Mouse (Mus musculus) embryonic facial prominence, embryonic 11.5 days (tissue): ENCODE measurements around the gene Nrn1. TPM values are rescaled to one million over a fixed set of nuclear protein-coding genes. Genes with fewer than 3 reads are reported as not detected.

Experiments used
- ATAC-seq: fragments of 200-750 bp; cut with Nextera tagmentation; replicated peaks from 2 replicates; pipeline ENCODE4 v1.8.0; 2017; ENCODE audit warnings: low read depth; ENCODE audit not compliant: insufficient number of reproducible peaks, low FRiP score, low TSS enrichment
- DNase-seq: peaks from one replicate; pipeline ENCODE4 v3.0.0-alpha.2; 2015; ENCODE audit warnings: low spot score
- H3K27ac ChIP-seq: fragments of 300-500 bp; sonication (generic); replicated peaks from 2 replicates; pipeline ENCODE4 v1.5.1; 2014; ENCODE audit warnings: mild to moderate bottlenecking, low read depth, low read length, control low read depth
- H3K27me3 ChIP-seq: fragments of 300-500 bp; sonication (generic); 2 replicates; pipeline ENCODE4 v1.6.1; 2014; ENCODE audit warnings: mild to moderate bottlenecking, low read length, moderate library complexity, mixed read lengths; ENCODE audit not compliant: control insufficient read depth, insufficient read depth
- H3K36me3 ChIP-seq: fragments of 300-500 bp; sonication (generic); replicated peaks from 2 replicates; pipeline ENCODE4 v1.6.1; 2014; ENCODE audit warnings: low read depth, mild to moderate bottlenecking, low read length, moderate library complexity, mixed read lengths; ENCODE audit not compliant: control insufficient read depth, insufficient read depth
- H3K4me1 ChIP-seq: fragments of 300-500 bp; sonication (generic); 2 replicates; pipeline ENCODE4 v1.6.1; 2014; ENCODE audit warnings: low read length, mixed read lengths; ENCODE audit not compliant: control insufficient read depth, insufficient read depth
- H3K4me2 ChIP-seq: fragments of 300-500 bp; sonication (generic); 2 replicates; pipeline ENCODE4 v1.6.1; 2014; ENCODE audit warnings: low read depth, mild to moderate bottlenecking, control low read depth, low read length, moderate library complexity
- H3K4me3 ChIP-seq: fragments of 300-500 bp; sonication (generic); 2 replicates; pipeline ENCODE4 v1.5.1; 2014; ENCODE audit warnings: low read depth, low read length, control low read depth
- H3K9ac ChIP-seq: fragments of 300-500 bp; sonication (generic); replicated peaks from 2 replicates; pipeline ENCODE4 v1.6.1; 2014; ENCODE audit warnings: mild to moderate bottlenecking, control low read depth, low read length
- H3K9me3 ChIP-seq: fragments of 300-500 bp; sonication (generic); replicated peaks from 2 replicates; pipeline ENCODE4 v1.6.1; 2016; ENCODE audit warnings: mild to moderate bottlenecking, low read length, inconsistent platforms, mixed read lengths; ENCODE audit not compliant: control insufficient read depth
- WGBS: fragments of 180-500 bp; shearing (Covaris S2); extraction: QIAGEN DNeasy Blood & Tissue Kit; methylation state at CpG from one replicate; pipeline ENCODE4 v1.1.7; 2014; 5-methylcytosine and 5-hydroxymethylcytosine counted together
- polyA plus RNA-seq: library from polyadenylated mRNA; unstranded; fragments of >200 nt; fragmentation: Nextera tagmentation; extraction: Ambion mirVana; gene quantifications from 2 replicates; pipeline ENCODE4 v1.2.1, GENCODE M21; 2014

The Nrn1 gene
- polyA plus RNA-seq, 1 experiment from 2014 or later: 11.5 TPM

DNA sequence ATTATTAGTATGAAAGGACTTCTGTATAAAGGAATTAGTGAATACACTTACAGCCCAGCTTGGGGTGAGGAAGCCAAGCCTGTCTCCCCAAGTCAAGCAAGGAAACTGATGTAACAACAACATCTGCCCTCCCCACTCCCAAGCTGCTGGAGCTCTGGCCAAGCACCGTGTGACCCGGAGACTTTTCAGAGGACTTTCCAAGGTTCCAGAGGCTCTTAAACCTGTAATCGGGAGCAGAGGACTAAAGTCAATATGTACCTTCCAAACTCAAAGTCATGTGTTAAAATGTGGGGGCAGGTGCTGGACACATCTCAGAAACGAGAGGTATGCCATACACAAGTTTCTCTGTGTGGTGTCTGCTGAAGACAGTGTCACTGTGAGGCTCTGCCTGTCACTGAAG is 51.4 kb downstream of the Nrn1 start:
- H3K36me3 ChIP-seq: no peaks in the 10 kb centered on the region
- H3K9me3 ChIP-seq: no peaks in the 10 kb centered on the region
- H3K4me1 ChIP-seq: no peaks in the 10 kb centered on the region
- H3K4me2 ChIP-seq: no peak overlapping the region
- no peak overlapping the region for H3K9ac ChIP-seq
- H3K4me3 ChIP-seq: no peak overlapping the region
- H3K27ac ChIP-seq: no peak overlapping the region
- WGBS: 85% methylated on average over 4 of the region's 4 CpGs
- DNase-seq: no peak
- no peaks in the 10 kb centered on the region for H3K27me3 ChIP-seq
- ATAC-seq: no peak

- 87% methylated on average over 8 of the region's 8 CpGs for WGBS
- Histone ChIP-seq H3K27me3 (no peaks in the 10 kb centered on the region), H3K9me3 (no peaks in the 10 kb centered on the region), H3K27ac (no peak overlapping the region), H3K4me3 (no peak overlapping the region), H3K4me1 (no peaks in the 10 kb centered on the region), H3K4me2 (no peak overlapping the region), H3K36me3 (no peaks in the 10 kb centered on the region), H3K9ac (no peak overlapping the region)
- DNase-seq (no peak), ATAC-seq (no peak)
These were observed 54.1 kb downstream of the Nrn1 start for GRCm38 (mm10) chr13:36680690-36681355.

- DNase-seq (no peak), ATAC-seq (no peak)
- no peaks in the 10 kb centered on the region for H3K9me3 ChIP-seq
- H3K4me1 ChIP-seq: no peaks in the 10 kb centered on the region
- no peak overlapping the region for H3K27ac ChIP-seq
- H3K36me3 ChIP-seq: no peaks in the 10 kb centered on the region
- H3K4me3 ChIP-seq: no peak overlapping the region
- 74% methylated on average over 1 of the region's 1 CpGs for WGBS
- no peak overlapping the region for H3K9ac ChIP-seq
- H3K27me3 ChIP-seq: no peaks in the 10 kb centered on the region
- no peak overlapping the region for H3K4me2 ChIP-seq
These were observed 55.6 kb downstream of the Nrn1 start for GRCm38 (mm10) chr13:36679345-36679744.
